Mouse (Mus musculus): Measurements from ENCODE around the gene Bin2.

Gene Bin2

DNA sequence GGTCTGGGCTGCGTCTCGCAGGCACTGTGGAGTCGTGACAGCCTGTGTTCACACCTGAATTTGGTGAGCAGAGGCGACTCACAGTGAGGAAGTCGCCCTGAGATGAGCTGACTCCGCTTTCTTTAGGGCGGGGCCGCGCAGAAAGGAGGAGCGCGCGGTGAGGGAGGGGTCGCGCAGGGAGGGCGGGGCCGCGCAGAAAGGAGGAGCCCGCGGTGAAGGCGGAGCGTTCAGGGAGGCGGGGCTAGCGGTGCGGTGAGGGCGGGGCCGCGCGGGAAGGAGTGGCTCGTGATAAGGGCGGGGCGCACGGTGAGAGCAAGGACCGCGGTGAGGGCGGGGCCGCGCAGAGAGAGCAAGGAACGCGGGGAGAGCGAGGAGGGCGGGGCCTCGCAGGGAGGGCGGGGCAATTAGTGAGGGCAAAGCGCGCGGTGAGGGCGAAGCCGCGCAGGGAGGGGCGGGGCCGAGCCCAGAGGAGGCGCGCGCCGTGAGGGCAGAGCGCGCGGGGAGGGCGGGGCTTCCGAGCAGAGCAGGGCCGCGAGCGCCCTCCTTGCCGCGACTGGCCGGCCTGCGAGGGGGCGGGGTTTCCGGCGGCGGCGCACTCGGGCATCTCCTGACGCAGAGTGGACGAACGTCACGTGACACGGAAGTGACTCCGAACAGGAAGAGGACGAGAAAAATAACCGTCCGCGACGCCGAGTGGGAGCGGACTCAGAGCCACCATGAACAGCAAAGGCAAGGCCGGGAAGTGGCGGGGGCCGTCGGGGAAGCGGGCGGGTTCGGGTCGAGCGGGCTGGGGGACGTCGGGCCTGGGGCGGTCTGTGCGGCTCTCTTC, 54.1 kb downstream of the Bin2 start, which contains the start of gene Dazap2:
TSS of gene Dazap2 (plus strand) at position 354 of the 829 bp plus-strand sequence.
- peak; percentile 98 for DNase-seq

DNA sequence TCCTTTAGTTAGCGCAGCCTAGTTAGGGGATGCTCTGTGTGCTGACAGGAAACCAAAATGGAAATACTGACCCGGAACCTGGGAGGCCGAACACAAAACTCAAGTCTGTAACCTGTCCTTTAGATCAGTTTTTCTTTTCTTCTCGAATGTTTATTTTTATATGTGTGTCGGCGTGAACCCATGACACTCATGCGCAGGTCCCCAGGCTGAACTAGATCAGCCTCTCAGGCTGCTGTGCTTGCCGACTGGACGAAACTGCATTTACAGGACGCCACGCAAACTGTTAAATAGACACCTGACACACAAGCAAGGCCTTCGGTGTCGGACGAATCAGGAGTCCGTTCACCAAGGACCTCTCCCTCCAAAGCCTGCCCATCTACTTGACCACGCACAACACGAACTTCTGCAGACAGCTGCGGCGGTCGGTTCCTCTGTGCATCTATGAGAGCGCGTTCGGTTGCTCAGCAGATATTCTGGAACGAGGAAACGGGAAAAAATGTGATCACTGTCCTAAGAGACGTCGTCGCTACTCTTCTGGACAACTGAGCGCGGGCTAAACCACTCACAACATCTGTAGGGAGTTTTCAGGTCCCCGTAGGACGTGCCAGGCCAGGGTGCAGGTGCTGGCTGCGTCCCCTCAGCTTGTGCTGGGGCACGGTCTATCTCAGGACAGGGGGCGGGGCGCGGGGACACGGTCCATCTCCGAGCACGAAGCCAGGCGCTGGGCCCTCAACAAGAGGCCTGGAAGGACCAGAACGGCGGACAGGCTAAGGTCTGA, 54.9 kb downstream of the Bin2 start:
- DNase-seq, result no peak

GRCm38 (mm10) chr15:100613584-100613983, 55.8 kb downstream of the Bin2 start:
- DNase-seq, result peak; percentile 68 to 78

- DNase-seq, result no peak
Observed at GRCm38 (mm10) chr15:100612432-100612831, 56.9 kb downstream of the Bin2 start.

- no peak for DNase-seq
Observed at GRCm38 (mm10) chr15:100611951-100612350, 57.4 kb downstream of the Bin2 start.

DNA sequence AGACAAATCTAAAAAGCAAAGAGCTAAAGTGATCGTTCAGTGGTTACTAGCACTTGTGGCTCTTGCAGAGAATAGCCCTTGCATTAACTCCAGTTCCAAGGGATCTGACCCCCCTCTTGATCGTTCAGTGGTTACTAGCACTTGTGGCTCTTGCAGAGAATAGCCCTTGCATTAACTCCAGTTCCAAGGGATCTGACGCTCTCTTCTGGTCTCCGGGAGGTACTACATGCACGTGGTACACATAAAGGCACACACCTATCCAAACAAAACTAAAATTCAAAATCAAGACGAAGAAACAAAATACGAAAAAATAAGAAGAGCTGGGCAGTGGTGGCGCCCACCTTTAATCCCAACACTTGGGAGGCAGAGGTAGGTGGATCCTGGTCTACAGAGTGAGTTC, 62.7 kb downstream of the Bin2 start:
- peak in 1 of 2 experiments; percentile 57 for DNase-seq

DNA sequence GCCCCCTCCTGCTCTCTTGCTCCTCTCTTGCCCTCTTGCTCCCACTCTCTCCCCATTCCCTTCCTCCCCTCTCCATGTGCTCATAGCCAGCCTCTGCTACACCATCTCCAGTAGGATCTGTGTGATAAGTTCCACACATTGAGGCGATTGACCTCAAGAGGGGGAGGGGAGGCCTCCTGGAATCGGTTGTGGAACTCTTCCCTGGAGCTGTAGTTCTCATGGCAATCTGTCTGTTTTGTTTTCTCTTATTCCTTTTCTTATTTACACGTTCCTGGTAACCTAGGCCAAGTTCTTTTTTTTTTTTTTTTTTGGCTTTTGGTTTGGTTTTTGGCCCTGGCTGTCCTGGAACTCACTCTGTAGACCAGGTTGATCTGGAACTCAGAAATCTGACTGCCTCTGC, 67.7 kb downstream of the Bin2 start:
- DNase-seq, result no peak

GRCm38 (mm10) chr15:100600696-100601272, 68.6 kb downstream of the Bin2 start:
- DNase-seq, result no peak

- DNase-seq, result peak; percentile 81 to 82
Observed at GRCm38 (mm10) chr15:100600047-100600695, 69.2 kb downstream of the Bin2 start.

DNA sequence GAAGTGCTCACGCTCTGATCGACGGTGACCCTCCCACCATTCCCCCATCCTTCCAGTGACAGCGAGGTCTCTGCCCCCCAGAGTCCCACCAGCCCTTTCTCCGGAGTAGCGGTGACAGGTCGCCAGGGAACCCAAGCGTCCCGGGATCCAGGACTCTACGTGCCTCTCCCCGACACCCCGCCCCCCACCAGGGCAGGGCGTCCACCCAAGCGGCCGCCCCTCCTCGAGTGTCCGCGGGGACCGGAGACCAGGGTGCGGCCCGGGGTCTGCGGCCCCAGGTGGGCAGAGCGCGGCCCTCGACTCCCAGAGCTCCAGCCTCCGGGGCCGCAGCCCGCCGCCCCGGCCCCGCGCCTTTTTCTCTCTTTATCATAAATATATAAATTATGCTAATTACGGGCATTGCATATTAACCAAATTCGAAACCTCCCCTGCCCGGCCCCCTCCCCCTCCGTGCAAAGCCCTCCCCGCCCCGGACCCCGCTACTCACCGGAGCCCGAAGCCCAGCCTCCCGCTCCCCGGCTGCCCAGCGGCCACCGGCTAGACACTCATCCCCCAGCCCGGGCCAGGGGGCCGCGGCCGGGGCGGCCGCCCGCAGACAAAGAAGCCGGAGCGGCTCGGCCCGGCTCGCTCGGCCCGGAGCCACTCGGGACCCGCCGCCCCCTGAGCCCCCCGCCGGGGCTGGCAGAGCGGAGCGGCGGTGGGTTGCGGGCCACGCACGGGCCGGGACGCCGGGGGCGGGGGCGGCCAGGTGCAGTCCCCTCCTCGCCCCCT, 69.9 kb downstream of the Bin2 start, which contains the start of gene Pou6f1:
TSS of gene Pou6f1 (minus strand) at position 709 of the 771 bp plus-strand sequence.
- DNase-seq, result peak; percentile 64 to 71

DNA sequence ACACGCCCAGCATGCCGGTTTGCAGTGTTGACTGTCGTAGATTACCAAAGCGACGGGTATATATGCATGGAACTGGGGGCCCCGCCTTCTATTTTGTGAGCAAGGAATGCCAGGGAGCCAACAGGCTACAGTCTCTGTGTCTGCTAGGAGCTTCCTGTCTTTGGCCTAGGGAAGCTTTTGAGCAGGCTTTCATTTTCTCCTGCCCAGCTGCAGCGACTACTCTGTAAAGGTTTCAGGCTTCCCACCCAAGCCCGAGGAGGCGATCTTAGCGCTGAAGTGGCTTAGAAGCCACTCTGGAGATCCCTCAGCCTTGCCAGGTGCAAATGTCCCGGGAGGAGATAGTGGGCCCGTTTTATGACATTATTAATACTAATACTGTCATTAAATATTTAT, 70.5 kb downstream of the Bin2 start:
- peak in 1 of 2 experiments; percentile 64 for DNase-seq

DNA sequence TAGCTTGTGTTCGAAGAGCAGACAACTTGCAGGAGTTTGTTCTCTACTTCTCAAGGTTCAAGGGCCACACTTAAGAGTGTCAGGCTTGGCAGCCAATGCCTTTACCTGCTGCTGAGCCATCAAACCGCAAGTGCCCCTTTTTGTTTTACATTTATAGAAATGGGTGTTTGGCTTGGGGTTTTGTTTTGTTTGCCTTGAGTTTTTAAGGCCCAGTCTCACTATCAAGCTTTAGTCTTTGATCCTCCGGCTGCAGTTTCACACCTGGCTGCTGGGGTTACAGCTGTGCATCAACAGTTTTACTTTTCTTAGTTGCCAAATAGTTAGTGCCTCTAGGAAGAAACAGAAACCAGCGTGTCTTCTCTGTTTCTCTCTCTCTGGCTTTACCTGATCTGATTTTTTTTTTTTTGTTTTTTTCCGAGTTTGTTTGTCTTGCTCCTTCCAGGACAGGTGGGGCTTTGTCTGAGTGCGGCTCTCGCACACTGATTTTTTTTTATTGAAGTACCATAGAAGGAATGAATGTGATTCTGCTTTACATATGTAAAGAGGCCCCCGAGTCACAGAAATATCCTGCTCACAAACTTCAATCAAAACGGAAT, 71.0 kb downstream of the Bin2 start:
- no peak for DNase-seq

- DNase-seq, result peak in 1 of 2 experiments; percentile 50
Observed at GRCm38 (mm10) chr15:100592817-100593216, 76.5 kb downstream of the Bin2 start.
